Mouse (Mus musculus): Measurements from ENCODE around the gene Fcor.
A peak's percentile ranks its signal among the peaks of the same experiment; 100 is the strongest.

DNA sequence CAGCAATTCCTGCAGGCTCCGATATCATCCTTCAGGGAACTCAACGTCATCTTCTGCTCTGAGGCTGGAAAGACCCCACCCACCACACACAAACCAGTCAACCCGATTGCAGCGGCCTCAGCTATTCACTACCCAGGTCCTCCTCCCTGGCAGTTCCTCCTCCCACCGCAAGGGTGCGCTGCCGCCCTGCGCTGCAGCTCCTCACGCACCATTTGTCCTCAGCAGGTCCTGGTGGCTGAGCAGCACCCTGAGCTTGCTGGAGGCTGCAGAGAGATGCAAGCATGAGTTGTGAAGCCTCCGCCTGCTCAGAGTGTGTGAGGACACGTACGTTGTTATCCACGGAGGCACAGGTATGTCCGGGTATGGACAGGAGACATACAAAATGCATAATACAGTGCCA, 46.4 kb upstream of the Fcor start:
- TF ChIP-seq MAX (IDR thresholded peaks at IDR 0.05; ENCODE audit: low read length) = no peak
- TF ChIP-seq POLR2AphosphoS5 (IDR thresholded peaks at IDR 0.05; ENCODE audit: borderline replicate concordance, low read depth, low read length) = no peak
- TF ChIP-seq MAFK (IDR thresholded peaks at IDR 0.05; ENCODE audit: borderline replicate concordance, low read depth, low read length) = no peak
- TF ChIP-seq CTCF (IDR thresholded peaks at IDR 0.05 in 2 of 3, conservative IDR thresholded peaks at IDR 0.05 in 1 of 3; ENCODE audit: control insufficient read depth in 1 of 3, insufficient read depth in 1 of 3, low read depth in 2 of 3, low read length in 3 of 3, poor library complexity in 1 of 3, severe bottlenecking in 1 of 3) = peak; percentile 92 to 99 (median 99)
- peak; percentile 54 for TF ChIP-seq ZC3H11A (IDR thresholded peaks at IDR 0.05; ENCODE audit: low read depth, low read length)
- TF ChIP-seq USF2 (IDR thresholded peaks at IDR 0.05; ENCODE audit: borderline replicate concordance in 1 of 2, insufficient read depth in 1 of 2, low read depth in 1 of 2, low read length in 2 of 2) = no peak
- no peak for TF ChIP-seq POLR2A (IDR thresholded peaks at IDR 0.05; ENCODE audit: control insufficient read depth in 1 of 2, insufficient read depth in 1 of 2, low read depth in 1 of 2, low read length in 2 of 2, poor library complexity in 1 of 2)
- no peak for TF ChIP-seq HCFC1 (IDR thresholded peaks at IDR 0.05; ENCODE audit: low read depth, low read length)
